ENCODE assay signal across 8 mouse cellular contexts in genomic region chr8:126298296-126299093, GRCm38 (mm10). TPM values are rescaled to one million over a fixed set of nuclear protein-coding genes. Genes with fewer than 3 reads are reported as not detected.
DNase-seq lines count a peak whose midpoint lies in the region; ATAC-seq and TF ChIP-seq lines count a peak whose summit lies in the region.

TSS of gene Slc35f3 (plus strand) at chr8:126298558.

- no peak for DNase-seq in heart, adult 18-20 months
- peak; percentile 11 for DNase-seq in embryo, embryonic 11.5 days (ENCODE audit: low read depth, low spot score)
- DNase-seq in heart, postnatal 0 days (ENCODE audit: low spot score), result no peak
- peak; percentile 72 to 86 for DNase-seq in kidney, postnatal 36 days
- DNase-seq in liver, embryonic 14.5 days (ENCODE audit: low read depth in 3 of 3, low spot score in 3 of 3), result no peak

- TF ChIP-seq EP300 in heart, postnatal 0 days (IDR thresholded peaks at IDR 0.05; ENCODE audit: low read depth), result no peak
- TF ChIP-seq EP300 in liver, embryonic 14.5 days (IDR thresholded peaks at IDR 0.05; ENCODE audit: low read depth), result no peak

- 2% methylated on average over 72 of the region's 72 CpGs for WGBS in heart, embryonic 12.5 days
- WGBS in heart, postnatal 0 days, result 1% methylated on average over 56 of the region's 72 CpGs
- 2% methylated on average over 66 of the region's 72 CpGs for WGBS in liver, embryonic 14.5 days (ENCODE audit: insufficient replicate concordance)
- WGBS in neural tube, embryonic 14.5 days, result 1% methylated on average over 66 of the region's 72 CpGs

- no peaks in the 10 kb centered on the region for H3K36me3 ChIP-seq in heart, embryonic 12.5 days
- no peaks in the 10 kb centered on the region for H3K36me3 ChIP-seq in heart, postnatal 0 days (replicated peaks; ENCODE audit: control insufficient read depth, insufficient read depth, low read length)
- no peaks in the 10 kb centered on the region for H3K36me3 ChIP-seq in liver, embryonic 14.5 days (replicated peaks; ENCODE audit: control insufficient read depth, insufficient read depth, low read depth)
- no peaks in the 10 kb centered on the region for H3K36me3 ChIP-seq in neural tube, embryonic 14.5 days (ENCODE audit: control insufficient read depth, insufficient read depth, low read length)

- no peaks in the 10 kb centered on the region for H3K9me3 ChIP-seq in heart, embryonic 12.5 days (replicated peaks)
- no peaks in the 10 kb centered on the region for H3K9me3 ChIP-seq in heart, postnatal 0 days (replicated peaks; ENCODE audit: control insufficient read depth, low read length)
- no peaks in the 10 kb centered on the region for H3K9me3 ChIP-seq in liver, embryonic 14.5 days (ENCODE audit: control insufficient read depth, low read length)
- H3K9me3 ChIP-seq in neural tube, embryonic 14.5 days (ENCODE audit: control insufficient read depth, low read length), result no peaks in the 10 kb centered on the region

- H3K27me3 ChIP-seq in heart, embryonic 12.5 days (replicated peaks), result peaks cover 51% of the 10 kb centered on the region
- H3K27me3 ChIP-seq in heart, postnatal 0 days (ENCODE audit: control insufficient read depth, insufficient read depth, low read length), result peaks cover 32% of the 10 kb centered on the region
- peaks cover 10% of the 10 kb centered on the region for H3K27me3 ChIP-seq in liver, embryonic 14.5 days (ENCODE audit: control insufficient read depth, insufficient read depth, low read length)
- peaks cover 3% of the 10 kb centered on the region for H3K27me3 ChIP-seq in neural tube, embryonic 14.5 days (ENCODE audit: control insufficient read depth, insufficient read depth, low read length)

- peak; percentile 33; the same call in 1 of the 2 replicates for ATAC-seq in heart, embryonic 12.5 days (ENCODE audit: insufficient number of reproducible peaks, low FRiP score)
- ATAC-seq in heart, postnatal 0 days (ENCODE audit: insufficient read depth, low read depth), result no peak
- ATAC-seq in liver, embryonic 14.5 days (ENCODE audit: insufficient read depth), result no peak
- ATAC-seq in neural tube, embryonic 14.5 days (ENCODE audit: low read depth), result peak; percentile 88
- no peak for ATAC-seq in megakaryocyte, adult 5-6 weeks (ENCODE audit: poor library complexity, severe bottlenecking)

- no peak within 1 kb of the TSS for H3K27ac ChIP-seq in heart, embryonic 12.5 days (ENCODE audit: poor library complexity, severe bottlenecking)
- no peak within 1 kb of the TSS for H3K27ac ChIP-seq in heart, postnatal 0 days (ENCODE audit: low read depth)
- H3K27ac ChIP-seq in liver, embryonic 14.5 days, result no peak within 1 kb of the TSS
- H3K27ac ChIP-seq in neural tube, embryonic 14.5 days (ENCODE audit: low read depth, low read length), result no peak within 1 kb of the TSS

- no peak for TF ChIP-seq CTCF in heart, postnatal 0 days (IDR thresholded peaks at IDR 0.05; ENCODE audit: low read depth)
- no peak for TF ChIP-seq CTCF in liver, embryonic 14.5 days (IDR thresholded peaks at IDR 0.05; ENCODE audit: low read depth)

- peak within 1 kb of the TSS; percentile 50 for H3K4me3 ChIP-seq in heart, embryonic 12.5 days
- peak within 1 kb of the TSS; percentile 49 for H3K4me3 ChIP-seq in heart, postnatal 0 days (ENCODE audit: low read depth, low read length)
- no peak within 1 kb of the TSS for H3K4me3 ChIP-seq in liver, embryonic 14.5 days (ENCODE audit: insufficient read depth in 1 of 2, low read depth in 2 of 2, low read length in 2 of 2)
- H3K4me3 ChIP-seq in neural tube, embryonic 14.5 days (ENCODE audit: low read depth, low read length), result peak within 1 kb of the TSS; percentile 44

- peak within 1 kb of the TSS; percentile 84 for H3K4me2 ChIP-seq in heart, embryonic 12.5 days
- H3K4me2 ChIP-seq in heart, postnatal 0 days (ENCODE audit: low read depth, low read length), result peak within 1 kb of the TSS; percentile 88
- peak within 1 kb of the TSS; percentile 27 for H3K4me2 ChIP-seq in liver, embryonic 14.5 days (ENCODE audit: low read depth)
- H3K4me2 ChIP-seq in neural tube, embryonic 14.5 days (ENCODE audit: low read depth, low read length), result peak within 1 kb of the TSS; percentile 94

- peak within 1 kb of the TSS; percentile 54; the same call in 1 of the 2 replicates for H3K9ac ChIP-seq in heart, embryonic 12.5 days
- H3K9ac ChIP-seq in heart, postnatal 0 days (replicated peaks; ENCODE audit: low read depth, low read length), result no peak within 1 kb of the TSS; the same call in 1 of the 2 replicates
- H3K9ac ChIP-seq in liver, embryonic 14.5 days (replicated peaks), result no peak within 1 kb of the TSS
- peak within 1 kb of the TSS; percentile 58 for H3K9ac ChIP-seq in neural tube, embryonic 14.5 days (replicated peaks; ENCODE audit: low read depth, low read length)

- H3K4me1 ChIP-seq in heart, embryonic 12.5 days (replicated peaks), result peaks cover 11% of the 10 kb centered on the region
- 0 out of 2 replicates have a peak, but pooled peaks cover 6% of the 10 kb centered on the region for H3K4me1 ChIP-seq in heart, postnatal 0 days (ENCODE audit: control insufficient read depth, insufficient read depth)
- no peaks in the 10 kb centered on the region for H3K4me1 ChIP-seq in liver, embryonic 14.5 days (replicated peaks; ENCODE audit: control insufficient read depth in 2 of 2, insufficient read depth in 2 of 2, low read length in 1 of 2)
- 0 out of 2 replicates have a peak, but pooled peaks cover 3% of the 10 kb centered on the region for H3K4me1 ChIP-seq in neural tube, embryonic 14.5 days (ENCODE audit: control insufficient read depth, insufficient read depth, low read length)

RNA-seq across cellular contexts. Expression of gene Slc35f3, which starts in this region (rescaled TPM):
- 0.08 TPM in 1 of 2 replicates, not detected in the other for polyA plus RNA-seq in heart, embryonic 12.5 days (2016; fragmentation: Nextera tagmentation; extraction: Ambion mirVana)
- total RNA-seq in heart, adult 18-20 months (2021), result not detected
- not detected in 2 replicates for total RNA-seq in heart, postnatal 0 days (2014; rRNA removed; ENCODE audit: low replicate concordance)
- not detected in 2 replicates for polyA plus RNA-seq in heart, postnatal 0 days (2015; fragmentation: Nextera tagmentation; extraction: Ambion mirVana)
- not detected in 2 replicates for polyA plus RNA-seq in liver, embryonic 14.5 days (2012; rRNA removed)
- not detected in 2 replicates for polyA plus RNA-seq in liver, embryonic 14.5 days (2014; fragmentation: Nextera tagmentation; extraction: Ambion mirVana)
- 3.5 and 4.3 TPM in 2 replicates for polyA plus RNA-seq in neural tube, embryonic 14.5 days (2014; fragmentation: Nextera tagmentation; extraction: Ambion mirVana)
- total RNA-seq in megakaryocyte, adult 5-6 weeks (2015), result not detected in 2 replicates
- total RNA-seq in megakaryocyte, adult 5-6 weeks (2017), result not detected in 2 replicates

Comparison
In these comparisons a context has a peak if more than half of its experiments do, and no peak if none do; other contexts are left out.
1. Peak in ATAC-seq, H3K4me3 ChIP-seq, H3K9ac ChIP-seq and H3K4me2 ChIP-seq in heart, embryonic 12.5 days; RNA of the gene not detected or under 1 TPM.
2. H3K4me2 ChIP-seq: peak in every context shown above with its lines; median percentile 94 in neural tube, embryonic 14.5 days; 88 in heart, postnatal 0 days; 84 in heart, embryonic 12.5 days; 27 in liver, embryonic 14.5 days.
3. H3K4me3 ChIP-seq: peak in heart, postnatal 0 days (single experiment) and neural tube, embryonic 14.5 days (single experiment); none in liver, embryonic 14.5 days (0 of 2).
4. DNase-seq: peak in embryo, embryonic 11.5 days (single experiment) and kidney, postnatal 36 days (2 of 2); none in heart, adult 18-20 months (0 of 2), heart, postnatal 0 days (single experiment) and liver, embryonic 14.5 days (0 of 3).